Mouse (Mus musculus) midbrain, embryonic 14.5 days (tissue): Measurements from ENCODE around the gene Tmsb4x. TPM values are rescaled to one million over a fixed set of nuclear protein-coding genes. Genes with fewer than 3 reads are reported as not detected.

ENCODE experiments used
- ATAC-seq: fragments of 200-750 bp; cut with Nextera tagmentation; 2 replicates; pipeline ENCODE4 v1.8.0; 2017; ENCODE audit warnings: moderate number of reproducible peaks, moderate library complexity; ENCODE audit not compliant: low FRiP score, low TSS enrichment
- DNase-seq: peaks from one replicate; pipeline ENCODE4 v3.0.0-alpha.2; 2015
- H3K27ac ChIP-seq: fragments of 300-500 bp; sonication (generic); replicated peaks from 2 replicates; pipeline ENCODE4 v1.5.1; 2014; ENCODE audit warnings: mild to moderate bottlenecking, low read depth, low read length, moderate library complexity
- H3K27me3 ChIP-seq: fragments of 300-500 bp; sonication (generic); 2 replicates; pipeline ENCODE4 v1.6.1; 2014; ENCODE audit warnings: low read length, control low read depth, mixed read lengths; ENCODE audit not compliant: control insufficient read depth, insufficient read depth
- H3K36me3 ChIP-seq: fragments of 300-500 bp; sonication (generic); 2 replicates; pipeline ENCODE4 v1.6.1; 2014; ENCODE audit warnings: low read length, control low read depth; ENCODE audit not compliant: control insufficient read depth, insufficient read depth
- H3K4me1 ChIP-seq: fragments of 300-500 bp; sonication (generic); 2 replicates; pipeline ENCODE4 v1.6.1; 2014; ENCODE audit warnings: mild to moderate bottlenecking, antibody characterized with exemption, low read length, control low read depth; ENCODE audit not compliant: control insufficient read depth, insufficient read depth
- H3K4me2 ChIP-seq: fragments of 300-500 bp; sonication (generic); 2 replicates; pipeline ENCODE4 v1.6.1; 2014; ENCODE audit warnings: mild to moderate bottlenecking, low read length, moderate library complexity
- H3K4me3 ChIP-seq: fragments of 300-500 bp; sonication (generic); replicated peaks from 2 replicates; pipeline ENCODE4 v1.5.1; 2014; ENCODE audit warnings: low read depth, low read length
- H3K9ac ChIP-seq: fragments of 300-500 bp; sonication (generic); replicated peaks from 2 replicates; pipeline ENCODE4 v1.6.1; 2014; ENCODE audit warnings: mild to moderate bottlenecking, low read length, moderate library complexity
- H3K9me3 ChIP-seq: fragments of 300-500 bp; sonication (generic); 2 replicates; pipeline ENCODE4 v1.6.1; 2016; ENCODE audit warnings: low read length, control low read depth, mixed read lengths; ENCODE audit not compliant: control insufficient read depth
- WGBS: fragments of 180-500 bp; shearing (Covaris S2); extraction: QIAGEN DNeasy Blood & Tissue Kit; methylation state at CpG from one replicate; pipeline ENCODE4 v1.1.7; 2014; 5-methylcytosine and 5-hydroxymethylcytosine counted together
- polyA plus RNA-seq: library from polyadenylated mRNA; unstranded; fragments of >200 nt; fragmentation: Nextera tagmentation; extraction: Ambion mirVana; gene quantifications from 2 replicates; pipeline ENCODE4 v1.2.1, GENCODE M21; 2014

Tmsb4x gene
- polyA plus RNA-seq, 1 experiment from 2014 or later = 5,114 TPM

DNA sequence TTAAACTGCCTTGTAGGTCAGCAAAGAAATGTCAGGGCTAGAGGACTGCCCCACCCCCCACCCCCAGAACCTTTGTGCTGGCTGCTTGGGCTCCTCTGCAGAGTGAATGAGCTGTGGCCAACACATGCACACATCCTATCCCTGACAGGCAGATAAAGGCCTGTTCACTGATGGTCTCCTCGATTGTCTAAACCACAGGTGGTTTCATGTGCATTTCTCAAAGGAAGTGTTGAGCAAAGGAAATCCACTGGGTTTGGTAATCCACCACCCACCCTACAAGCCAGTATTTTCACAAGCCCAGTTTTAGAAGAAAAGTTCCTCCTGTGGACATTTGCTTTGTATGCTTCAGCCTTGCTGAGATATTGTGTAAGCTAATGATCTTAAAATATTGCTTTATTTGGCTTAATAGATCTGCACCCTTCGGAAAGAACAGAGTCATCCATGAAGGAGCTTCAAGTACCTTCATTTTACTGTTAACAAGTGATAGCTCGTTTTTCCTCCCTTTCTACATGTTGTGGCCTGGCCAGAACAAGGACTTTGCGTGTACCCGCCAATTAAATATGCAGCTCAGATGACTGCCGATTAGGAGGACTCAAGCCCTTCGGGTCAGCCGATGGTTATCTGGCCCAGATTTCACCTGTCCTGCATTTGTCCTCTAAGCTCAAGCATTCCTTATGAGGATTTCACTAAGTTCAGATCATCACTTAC is 3.1 kb downstream of the Tmsb4x start:
- peak; percentile 30 for DNase-seq
- ATAC-seq = no peak

DNA sequence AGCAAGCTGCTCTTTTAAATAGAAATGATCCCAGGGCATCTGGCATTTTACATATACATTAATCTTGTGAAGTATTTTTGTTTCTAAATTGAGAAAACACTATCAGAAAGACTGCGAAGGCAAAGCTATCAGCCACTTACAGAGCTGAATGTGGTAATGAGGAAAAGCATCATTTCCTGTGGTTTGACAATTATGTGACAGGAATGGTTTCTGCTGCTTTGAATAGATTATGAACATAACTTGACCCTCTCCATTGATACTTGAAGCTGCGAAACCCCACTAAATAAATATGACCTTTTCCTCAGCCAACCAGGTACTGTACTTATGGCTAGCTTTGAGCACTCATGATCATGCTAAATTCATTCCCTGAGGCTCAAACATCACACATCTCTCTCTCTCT is 7.8 kb downstream of the Tmsb4x start:
- WGBS = 85% methylated on average over 2 of the region's 2 CpGs
- no peaks in the 10 kb centered on the region for H3K36me3 ChIP-seq

More for the DNA sequence above, 3.1 kb downstream of the Tmsb4x start:
- Histone ChIP-seq H3K4me2 (peak overlapping the region; percentile 69), H3K27ac (0 out of 2 replicates have a peak overlapping the region, but pooled peaks have one; percentile 20), H3K4me1 (peaks cover 7% of the 10 kb centered on the region), H3K9ac (no peak overlapping the region), H3K36me3 (0 out of 2 replicates have a peak, but pooled peaks cover 4% of the 10 kb centered on the region), H3K27me3 (no peaks in the 10 kb centered on the region), H3K4me3 (no peak overlapping the region), H3K9me3 (no peaks in the 10 kb centered on the region)
- 45% methylated on average over 8 of the region's 8 CpGs for WGBS

GRCm38 (mm10) chrX:167195228-167195649 is 13.9 kb downstream of the Tmsb4x start:
- no peak overlapping the region for H3K4me3 ChIP-seq
- no peaks in the 10 kb centered on the region for H3K9me3 ChIP-seq
- no peaks in the 10 kb centered on the region for H3K4me1 ChIP-seq
- H3K4me2 ChIP-seq = no peak overlapping the region
- H3K9ac ChIP-seq = no peak overlapping the region
- 83% methylated on average over 2 of the region's 2 CpGs for WGBS
- ATAC-seq (no peak), DNase-seq (no peak)
- no peak overlapping the region for H3K27ac ChIP-seq
- H3K36me3 ChIP-seq = no peaks in the 10 kb centered on the region
- no peaks in the 10 kb centered on the region for H3K27me3 ChIP-seq

More for the DNA sequence above, 7.8 kb downstream of the Tmsb4x start:
- Histone ChIP-seq H3K27me3 (no peaks in the 10 kb centered on the region), H3K4me3 (no peak overlapping the region), H3K9me3 (no peaks in the 10 kb centered on the region), H3K27ac (no peak overlapping the region), H3K4me1 (peaks cover 2% of the 10 kb centered on the region), H3K4me2 (no peak overlapping the region), H3K9ac (no peak overlapping the region)
- DNase-seq (no peak), ATAC-seq (no peak)

GRCm38 (mm10) chrX:167186306-167186705 is 22.8 kb downstream of the Tmsb4x start:
- Histone ChIP-seq H3K4me2 (no peak overlapping the region), H3K27ac (no peak overlapping the region), H3K4me1 (no peaks in the 10 kb centered on the region), H3K9ac (no peak overlapping the region), H3K4me3 (no peak overlapping the region), H3K36me3 (no peaks in the 10 kb centered on the region), H3K27me3 (no peaks in the 10 kb centered on the region; the same call in 1 of the 2 replicates), H3K9me3 (no peaks in the 10 kb centered on the region)
- DNase-seq = no peak
- ATAC-seq = no peak
- WGBS = 23% methylated on average over 2 of the region's 2 CpGs

DNA sequence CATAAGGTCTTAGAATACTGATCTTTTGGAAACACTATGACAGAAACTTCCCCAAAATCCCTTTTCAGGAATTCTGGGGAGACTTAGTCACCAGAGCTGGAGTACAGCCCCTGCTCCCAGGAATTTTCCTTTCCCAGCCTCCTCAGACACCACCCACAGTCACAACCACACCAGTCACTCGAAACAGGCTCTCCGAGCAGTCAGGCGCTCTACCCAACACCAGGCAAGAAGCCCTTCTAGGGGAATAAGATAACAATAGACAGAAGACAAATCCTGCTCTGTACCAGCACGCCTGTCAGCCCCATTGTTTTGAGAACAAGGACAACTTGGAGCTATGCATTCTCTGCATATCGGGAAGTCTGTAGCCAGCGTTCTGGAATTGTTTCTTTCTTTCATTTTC is 25.6 kb downstream of the Tmsb4x start:
- H3K27ac ChIP-seq = no peak overlapping the region
- no peak for DNase-seq
- 37% methylated on average over 6 of the region's 6 CpGs for WGBS
- no peak for ATAC-seq
- H3K4me1 ChIP-seq = no peaks in the 10 kb centered on the region
- H3K9me3 ChIP-seq = no peaks in the 10 kb centered on the region
- H3K36me3 ChIP-seq = no peaks in the 10 kb centered on the region
- H3K4me3 ChIP-seq = no peak overlapping the region
- no peak overlapping the region for H3K9ac ChIP-seq
- no peak overlapping the region for H3K4me2 ChIP-seq
- H3K27me3 ChIP-seq = no peaks in the 10 kb centered on the region; the same call in 1 of the 2 replicates

GRCm38 (mm10) chrX:167182411-167182810 is 26.7 kb downstream of the Tmsb4x start:
- WGBS = 83% methylated on average over 5 of the region's 5 CpGs
- no peak for DNase-seq
- H3K36me3 ChIP-seq = no peaks in the 10 kb centered on the region
- H3K27me3 ChIP-seq = no peaks in the 10 kb centered on the region; the same call in 1 of the 2 replicates
- no peak overlapping the region for H3K4me2 ChIP-seq
- no peak for ATAC-seq
- H3K27ac ChIP-seq = no peak overlapping the region
- H3K4me1 ChIP-seq = no peaks in the 10 kb centered on the region
- no peak overlapping the region for H3K4me3 ChIP-seq
- H3K9ac ChIP-seq = no peak overlapping the region
- H3K9me3 ChIP-seq = no peaks in the 10 kb centered on the region

- Histone ChIP-seq H3K9me3 (no peaks in the 10 kb centered on the region), H3K4me1 (no peaks in the 10 kb centered on the region), H3K27me3 (no peaks in the 10 kb centered on the region; the same call in 1 of the 2 replicates), H3K9ac (no peak overlapping the region), H3K4me2 (no peak overlapping the region), H3K27ac (no peak overlapping the region), H3K36me3 (no peaks in the 10 kb centered on the region), H3K4me3 (no peak overlapping the region)
- ATAC-seq = no peak
- DNase-seq = no peak
- WGBS = 71% methylated on average over 4 of the region's 4 CpGs
These were observed 29.0 kb downstream of the Tmsb4x start for GRCm38 (mm10) chrX:167179961-167180642.

GRCm38 (mm10) chrX:167179549-167179948 is 29.6 kb downstream of the Tmsb4x start:
- no peak overlapping the region for H3K4me3 ChIP-seq
- no peak for ATAC-seq
- H3K36me3 ChIP-seq = no peaks in the 10 kb centered on the region
- no peak overlapping the region for H3K4me2 ChIP-seq
- H3K9ac ChIP-seq = no peak overlapping the region
- no peak for DNase-seq
- no peaks in the 10 kb centered on the region for H3K9me3 ChIP-seq
- H3K4me1 ChIP-seq = no peaks in the 10 kb centered on the region
- H3K27me3 ChIP-seq = peaks cover 5% of the 10 kb centered on the region
- H3K27ac ChIP-seq = no peak overlapping the region
- 80% methylated on average over 3 of the region's 3 CpGs for WGBS
